Mouse (Mus musculus) CH12.LX (cell line): ENCODE measurements around the gene Cd69. TPM values are rescaled to one million over a fixed set of nuclear protein-coding genes. Genes with fewer than 3 reads are reported as not detected.

Experiments
- DNase-seq: peaks from one replicate; pipeline ENCODE4 v3.0.0-alpha.2; 2013; ENCODE audit errors: extremely low read depth
- H3K27ac ChIP-seq: 2 replicates; pipeline ENCODE4 v1.5.1; 2012; ENCODE audit warnings: low read depth, mild to moderate bottlenecking, control low read depth, moderate library complexity; ENCODE audit not compliant: insufficient read depth
- H3K27me3 ChIP-seq: replicated peaks from 2 replicates; pipeline ENCODE3; 2012; ENCODE audit warnings: inconsistent platforms
- H3K36me3 ChIP-seq, 2 experiments: replicated peaks in 1 of 2; 2 replicates each; pipeline versions ENCODE3 to v1.6.1; 2012; ENCODE audit warnings: inconsistent platforms in 1 of 2, low read length in 1 of 2, mild to moderate bottlenecking in 1 of 2, mixed read lengths in 1 of 2, moderate library complexity in 1 of 2; ENCODE audit not compliant: control insufficient read depth in 1 of 2, insufficient read depth in 1 of 2
- H3K4me1 ChIP-seq, 2 experiments: 2 replicates each; pipeline ENCODE4 v1.6.1; 2012; ENCODE audit warnings: inconsistent platforms in 1 of 2, moderate library complexity in 1 of 2; ENCODE audit not compliant: insufficient read depth in 2 of 2, control insufficient read depth in 1 of 2
- H3K4me2 ChIP-seq: 2 replicates; pipeline ENCODE4 v1.6.1; 2012; ENCODE audit warnings: low read depth, mild to moderate bottlenecking, control low read depth; ENCODE audit not compliant: poor library complexity, insufficient read depth, severe bottlenecking
- H3K4me3 ChIP-seq, 3 experiments: fragments of 150-350 bp in 1 of 3; sonication (generic) in 1 of 3; replicated peaks in 1 of 3; 2 replicates each; pipeline versions ENCODE3 to v1.5.1; 2011 to 2012; ENCODE audit warnings: low read depth in 2 of 3, low read length in 2 of 3, mild to moderate bottlenecking in 2 of 3, moderate library complexity in 2 of 3, control low read depth in 1 of 3, improper control_type of control experiment in 1 of 3, inconsistent platforms in 1 of 3, mixed read lengths in 1 of 3; ENCODE audit not compliant: poor library complexity in 1 of 3
- H3K79me2 ChIP-seq: replicated peaks from 2 replicates; pipeline ENCODE4 v1.6.1; 2012; ENCODE audit warnings: mild to moderate bottlenecking, moderate library complexity; ENCODE audit not compliant: control insufficient read depth, poor library complexity, insufficient read depth, severe bottlenecking; ENCODE audit errors: extremely low read depth
- H3K9ac ChIP-seq: 2 replicates; pipeline ENCODE4 v1.6.1; 2012; ENCODE audit warnings: low read depth, mild to moderate bottlenecking, control low read depth, moderate library complexity; ENCODE audit not compliant: insufficient read depth
- H3K9me3 ChIP-seq: replicated peaks from 2 replicates; pipeline ENCODE3; 2012; ENCODE audit warnings: low read length, inconsistent platforms, mixed read lengths
- BHLHE40 ChIP-seq: IDR thresholded peaks from 2 replicates; pipeline ENCODE4 v1.6.1; 2011; ENCODE audit warnings: mild to moderate bottlenecking, low read depth, low read length, improper control_type of control experiment
- CHD1 ChIP-seq: IDR thresholded peaks from 2 replicates; pipeline ENCODE4 v1.6.1; 2012; ENCODE audit warnings: low read depth, low read length, improper control_type of control experiment, inconsistent platforms
- CHD2 ChIP-seq: IDR thresholded peaks from 2 replicates; pipeline ENCODE4 v1.6.1; 2011; ENCODE audit warnings: low read length, improper control_type of control experiment
- CTCF ChIP-seq, 2 experiments: IDR thresholded peaks in 1 of 2; conservative IDR thresholded peaks in 1 of 2; 2 replicates each; pipeline ENCODE4 v1.5.1; 2011 to 2012; ENCODE audit warnings: low read depth in 2 of 2, low read length in 2 of 2, improper control_type of control experiment in 1 of 2, inconsistent platforms in 1 of 2, mild to moderate bottlenecking in 1 of 2, moderate library complexity in 1 of 2
- ELF1 ChIP-seq: IDR thresholded peaks from 2 replicates; pipeline ENCODE4 v1.6.1; 2014; ENCODE audit warnings: low read depth, mild to moderate bottlenecking, inconsistent platforms, low read length, improper control_type of control experiment
- EP300 ChIP-seq: IDR thresholded peaks from 2 replicates; pipeline ENCODE4 v1.6.1; 2011; ENCODE audit warnings: low read length, improper control_type of control experiment
- ETS1 ChIP-seq: conservative IDR thresholded peaks from 2 replicates; pipeline ENCODE4 v1.6.1; 2012; ENCODE audit warnings: low read depth, mild to moderate bottlenecking, inconsistent platforms, low read length, improper control_type of control experiment, moderate library complexity
- GABPA ChIP-seq: IDR thresholded peaks from 2 replicates; pipeline ENCODE4 v1.6.1; 2012; ENCODE audit warnings: low read depth, low read length, improper control_type of control experiment, inconsistent platforms; ENCODE audit not compliant: insufficient replicate concordance
- HCFC1 ChIP-seq: IDR thresholded peaks from 2 replicates; pipeline ENCODE4 v1.6.1; 2012; ENCODE audit warnings: low read depth, mild to moderate bottlenecking, inconsistent platforms, low read length, improper control_type of control experiment
- JUND ChIP-seq: conservative IDR thresholded peaks from 2 replicates; pipeline ENCODE4 v1.6.1; 2011; ENCODE audit warnings: low read depth, low read length, improper control_type of control experiment
- KAT2A ChIP-seq: IDR thresholded peaks from 2 replicates; pipeline ENCODE4 v1.6.1; 2012; ENCODE audit warnings: low read length, improper control_type of control experiment, inconsistent platforms; ENCODE audit not compliant: insufficient replicate concordance
- MAX ChIP-seq: IDR thresholded peaks from 2 replicates; pipeline ENCODE4 v1.6.1; 2011; ENCODE audit warnings: low read length, improper control_type of control experiment
- MAZ ChIP-seq: IDR thresholded peaks from 2 replicates; pipeline ENCODE4 v1.6.1; 2012; ENCODE audit warnings: low read depth, mild to moderate bottlenecking, inconsistent platforms, low read length, improper control_type of control experiment, moderate library complexity
- MEF2A ChIP-seq: IDR thresholded peaks from 2 replicates; pipeline ENCODE4 v1.6.1; 2014; ENCODE audit warnings: low read depth, mild to moderate bottlenecking, inconsistent platforms, low read length, improper control_type of control experiment, borderline replicate concordance
- MXI1 ChIP-seq: IDR thresholded peaks from 2 replicates; pipeline ENCODE4 v1.6.1; 2011; ENCODE audit warnings: mild to moderate bottlenecking, low read depth, low read length, improper control_type of control experiment
- MYC ChIP-seq: IDR thresholded peaks from 2 replicates; pipeline ENCODE4 v1.6.1; 2011; ENCODE audit warnings: low read depth, mild to moderate bottlenecking, improper control_type of control experiment, low read length
- NELFE ChIP-seq: IDR thresholded peaks from 2 replicates; pipeline ENCODE4 v1.6.1; 2011; ENCODE audit warnings: low read depth, low read length, improper control_type of control experiment
- PAX5 ChIP-seq: IDR thresholded peaks from 2 replicates; pipeline ENCODE4 v1.6.1; 2012; ENCODE audit warnings: low read length, inconsistent platforms, mixed read lengths
- SIN3A ChIP-seq: IDR thresholded peaks from 2 replicates; pipeline ENCODE4 v1.6.1; 2012; ENCODE audit warnings: low read length, improper control_type of control experiment, inconsistent platforms
- SMC3 ChIP-seq: IDR thresholded peaks from 2 replicates; pipeline ENCODE4 v1.6.1; 2011; ENCODE audit warnings: low read depth, low read length, improper control_type of control experiment
- TCF12 ChIP-seq: IDR thresholded peaks from 2 replicates; pipeline ENCODE4 v1.6.1; 2014; ENCODE audit warnings: low read depth, mild to moderate bottlenecking, inconsistent platforms, low read length, improper control_type of control experiment
- UBTF ChIP-seq: IDR thresholded peaks from 2 replicates; pipeline ENCODE4 v1.6.1; 2012; ENCODE audit warnings: low read depth, mild to moderate bottlenecking, inconsistent platforms, low read length, improper control_type of control experiment, moderate library complexity
- ZC3H11A ChIP-seq: IDR thresholded peaks from 2 replicates; pipeline ENCODE4 v1.6.1; 2012; ENCODE audit warnings: low read depth, mild to moderate bottlenecking, inconsistent platforms, low read length, improper control_type of control experiment
- ZKSCAN1 ChIP-seq: IDR thresholded peaks from 2 replicates; pipeline ENCODE4 v1.6.1; 2012; ENCODE audit warnings: low read depth, inconsistent platforms, low read length, improper control_type of control experiment, borderline replicate concordance
- ZNF384 ChIP-seq: IDR thresholded peaks from 2 replicates; pipeline ENCODE4 v1.6.1; 2012; ENCODE audit warnings: low read depth, low read length, improper control_type of control experiment, inconsistent platforms
- dilution Hi-C: fragments of 300-500 bp; cut with MboI; formaldehyde crosslinking; loops from 2 replicates; pipeline ENCODE4 v1.14.3; 2020; ENCODE audit warnings: low sequenced_read_pairs; ENCODE audit not compliant: extremely low pct_unique_long_range_greater_than_20kb, extremely low pct_ligation_motif_present
- in situ Hi-C: fragments of 300-500 bp; cut with MboI; formaldehyde crosslinking; loops from 3 replicates; pipeline ENCODE4 v1.14.3; 2019; ENCODE audit warnings: low sequenced_read_pairs, low pct_ligation_motif_present, low pct_unique_long_range_greater_than_20kb, mixed read lengths
- polyA plus RNA-seq: library from polyadenylated mRNA; unstranded; fragments of >175 nt; gene quantifications from 2 replicates; pipeline ENCODE4 v1.2.1, GENCODE M21; 2012; ENCODE audit warnings: low read depth; ENCODE audit not compliant: insufficient read length
- total RNA-seq, 2 experiments: library from RNA; depleted of rRNA; stranded (reverse); fragments of 300-350 nt in 1 of 2; fragments of >200 nt in 1 of 2; gene quantifications; 2 replicates each; pipeline ENCODE4 v1.2.3; 2012 to 2014

Cd69 gene
- total and polyA plus RNA-seq, 3 experiments: 71.2 to 229 (median 132) TPM

- dilution Hi-C loops (no loop called here), in situ Hi-C loops (no loop called here)
- peak; percentile 57 for DNase-seq
- peak overlapping the region; percentile 71 to 78 (median 71) for H3K4me3 ChIP-seq
- no peaks in the 10 kb centered on the region for H3K79me2 ChIP-seq
- peak overlapping the region; percentile 19; the same call in 1 of the 2 replicates for H3K4me2 ChIP-seq
- H3K9ac ChIP-seq: peak overlapping the region; percentile 80
- TF ChIP-seq KAT2A (no peak), MAX (no peak), CHD1 (peak; percentile 96), TCF12 (peak; percentile 41; the same call in 1 of the 2 replicates), MAZ (no peak), MYC (peak; percentile 35; the same call in 1 of the 2 replicates), GABPA (no peak), ZNF384 (no peak), ETS1 (no peak), BHLHE40 (peak; percentile 66), MXI1 (0 out of 2 replicates have a peak, but pooled peaks have one; percentile 12), HCFC1 (0 out of 2 replicates have a peak, but pooled peaks have one; percentile 4)
- no peaks in the 10 kb centered on the region for H3K27me3 ChIP-seq
- no peaks in the 10 kb centered on the region for H3K36me3 ChIP-seq
- peaks cover 9 to 47% of the 10 kb centered on the region in 2 experiments for H3K4me1 ChIP-seq
- peak overlapping the region; percentile 84 for H3K27ac ChIP-seq
- H3K9me3 ChIP-seq: no peaks in the 10 kb centered on the region
These were observed 36.8 kb downstream of the Cd69 start for GRCm38 (mm10) chr6:129238275-129239038.

GRCm38 (mm10) chr6:129237350-129238274 is 37.6 kb downstream of the Cd69 start:
- peak; percentile 88 for DNase-seq
- Histone ChIP-seq H3K36me3 (no peaks in the 10 kb centered on the region), H3K79me2 (no peaks in the 10 kb centered on the region), H3K4me1 (peaks cover 10 to 51% of the 10 kb centered on the region in 2 experiments), H3K9ac (peak overlapping the region; percentile 99), H3K27me3 (no peaks in the 10 kb centered on the region), H3K9me3 (no peaks in the 10 kb centered on the region), H3K4me3 (peak overlapping the region; percentile 71 to 78 (median 71)), H3K4me2 (peak overlapping the region; percentile 43; the same call in 1 of the 2 replicates), H3K27ac (peak overlapping the region; percentile 100)
- in situ Hi-C loops (no loop called here), dilution Hi-C loops (no loop called here)
- TF ChIP-seq BHLHE40: no peak; the same call in 1 of the 2 replicates
- 0 out of 2 replicates have a peak, but pooled peaks have one; percentile 45 for TF ChIP-seq CHD2
- TF ChIP-seq HCFC1: peak; percentile 38; the same call in 1 of the 2 replicates
- TF ChIP-seq EP300: no peak
- TF ChIP-seq SIN3A: no peak; the same call in 1 of the 2 replicates
- peak; percentile 90 for TF ChIP-seq SMC3
- no peak for TF ChIP-seq GABPA
- TF ChIP-seq NELFE: no peak; the same call in 1 of the 2 replicates
- TF ChIP-seq CTCF (conservative IDR thresholded peaks at IDR 0.05 in 1 of 2, IDR thresholded peaks at IDR 0.05 in 1 of 2; ENCODE audit: low read depth in 2 of 2, low read length in 2 of 2): peak; percentile 27 to 92; a peak in 3 of 4 replicates
- peak; percentile 80; the same call in 1 of the 2 replicates for TF ChIP-seq MAZ
- TF ChIP-seq ELF1: peak; percentile 64
- peak; percentile 47; the same call in 1 of the 2 replicates for TF ChIP-seq MYC
- peak; percentile 9; the same call in 1 of the 2 replicates for TF ChIP-seq MAX
- no peak; the same call in 1 of the 2 replicates for TF ChIP-seq JUND
- TF ChIP-seq ZKSCAN1: no peak
- peak; percentile 57; the same call in 1 of the 2 replicates for TF ChIP-seq MEF2A
- TF ChIP-seq KAT2A: no peak
- TF ChIP-seq UBTF: 0 out of 2 replicates have a peak, but pooled peaks have one; percentile 63
- TF ChIP-seq ZNF384: no peak
- peak; percentile 42; the same call in 1 of the 2 replicates for TF ChIP-seq ZC3H11A
- TF ChIP-seq PAX5: no peak
